Mouse (Mus musculus) spleen, postnatal 14 days (tissue): ENCODE measurements around the gene Alx3.
A peak's percentile ranks its signal among the peaks of the same experiment; 100 is the strongest.

Source experiments
- DNase-seq, 2 experiments: peaks; one replicate each; pipeline ENCODE4 v3.0.0; 2021 to 2022; ENCODE audit warnings: low spot score in 2 of 2

Gene Alx3

GRCm38 (mm10) chr3:107594662-107595263, at the start of gene Alx3:
TSS of gene Alx3 (plus strand) at chr3:107595031.
- no peak for DNase-seq

GRCm38 (mm10) chr3:107545278-107545677, 49.6 kb upstream of the Alx3 start:
- no peak for DNase-seq

- no peak for DNase-seq
These were observed 49.0 kb upstream of the Alx3 start for GRCm38 (mm10) chr3:107545716-107546412.

- no peak for DNase-seq
These were observed 47.9 kb upstream of the Alx3 start for GRCm38 (mm10) chr3:107546956-107547355.

- peak in 1 of 2 experiments; percentile 21 for DNase-seq
These were observed 44.3 kb upstream of the Alx3 start for GRCm38 (mm10) chr3:107550409-107551049.

GRCm38 (mm10) chr3:107554842-107555241, 40.0 kb upstream of the Alx3 start, which contains the start of gene Ubl4b:
TSS of gene Ubl4b (minus strand) at chr3:107555073.
- no peak for DNase-seq

GRCm38 (mm10) chr3:107558740-107559139, 36.1 kb upstream of the Alx3 start:
- DNase-seq = no peak

GRCm38 (mm10) chr3:107559183-107559582, 35.6 kb upstream of the Alx3 start:
- DNase-seq = peak in 1 of 2 experiments; percentile 13

- DNase-seq = no peak
These were observed 32.7 kb upstream of the Alx3 start for GRCm38 (mm10) chr3:107562104-107562503.

- DNase-seq = no peak
These were observed 32.2 kb upstream of the Alx3 start for GRCm38 (mm10) chr3:107562591-107562990.

GRCm38 (mm10) chr3:107563880-107564279, 31.0 kb upstream of the Alx3 start:
- no peak for DNase-seq

- no peak for DNase-seq
These were observed 29.5 kb upstream of the Alx3 start for GRCm38 (mm10) chr3:107565331-107565730.

- no peak for DNase-seq
These were observed 27.1 kb upstream of the Alx3 start for GRCm38 (mm10) chr3:107567766-107568165.

GRCm38 (mm10) chr3:107568721-107569120, 26.1 kb upstream of the Alx3 start:
- no peak for DNase-seq

GRCm38 (mm10) chr3:107571205-107571604, 23.6 kb upstream of the Alx3 start:
- DNase-seq = no peak

- DNase-seq = no peak
These were observed 18.0 kb upstream of the Alx3 start for GRCm38 (mm10) chr3:107576807-107577206.

- DNase-seq = no peak
These were observed 16.9 kb upstream of the Alx3 start for GRCm38 (mm10) chr3:107577810-107578390.

- DNase-seq = peak in 1 of 2 experiments; percentile 27
These were observed 15.4 kb upstream of the Alx3 start for GRCm38 (mm10) chr3:107579466-107579865.

- no peak for DNase-seq
These were observed 13.5 kb upstream of the Alx3 start for GRCm38 (mm10) chr3:107581103-107582010.

GRCm38 (mm10) chr3:107582130-107582874, 12.5 kb upstream of the Alx3 start:
- DNase-seq = no peak
